Mouse (Mus musculus) activated CD4-positive, CD25-positive, alpha-beta regulatory T cell, adult 4 months (primary cell): ENCODE measurements around the gene Gcfc2. TPM values are rescaled to one million over a fixed set of nuclear protein-coding genes. Genes with fewer than 3 reads are reported as not detected.

ENCODE experiments used
- ATAC-seq: one replicate; pipeline ENCODE4 v1.8.0; 2017
- polyA plus RNA-seq, 2 experiments: library from polyadenylated mRNA; unstranded; fragments of 100-300 nt; shearing (Covaris generic); gene quantifications; one replicate each; pipeline ENCODE4 v1.2.1; 2017

The Gcfc2 gene
- 10 to 100 TPM in 1 of 2 experiments, 1 to 10 TPM in 1; 4.5 to 11.6 TPM for polyA plus RNA-seq

DNA sequence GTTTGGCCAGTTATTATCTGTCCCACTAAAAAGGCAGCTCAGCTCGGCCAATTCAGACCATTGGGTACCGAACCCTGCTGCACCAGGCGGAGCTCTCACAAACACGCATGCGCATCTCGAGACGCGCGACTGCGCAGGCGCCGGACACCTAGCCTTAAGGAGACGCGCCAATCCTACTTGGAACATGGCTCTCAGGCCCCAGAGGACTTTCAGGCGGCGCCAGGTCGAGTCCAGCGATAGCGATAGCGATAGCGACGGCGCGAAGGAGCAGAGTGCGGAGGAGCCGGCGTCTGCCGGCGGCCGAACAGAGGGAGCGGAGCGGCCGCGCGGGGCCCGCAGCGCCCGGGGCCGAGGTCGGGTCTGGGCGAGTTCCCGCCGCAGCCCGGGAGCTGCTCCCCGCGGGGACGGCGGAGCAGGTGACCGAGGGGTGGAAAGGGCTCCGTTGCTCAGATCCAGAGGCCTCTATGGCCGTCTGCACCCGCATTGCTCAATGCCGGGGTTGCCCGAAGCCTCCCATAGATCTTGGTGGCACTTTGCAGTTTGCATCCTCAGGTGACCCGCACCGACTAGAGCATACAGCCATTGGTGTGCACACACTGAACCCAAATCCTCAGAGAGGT lies at the start of gene Gcfc2:
Gene Gcfc2 (plus strand): TSS at position 147 of the 620 bp plus-strand sequence.
- ATAC-seq: peak; percentile 93

DNA sequence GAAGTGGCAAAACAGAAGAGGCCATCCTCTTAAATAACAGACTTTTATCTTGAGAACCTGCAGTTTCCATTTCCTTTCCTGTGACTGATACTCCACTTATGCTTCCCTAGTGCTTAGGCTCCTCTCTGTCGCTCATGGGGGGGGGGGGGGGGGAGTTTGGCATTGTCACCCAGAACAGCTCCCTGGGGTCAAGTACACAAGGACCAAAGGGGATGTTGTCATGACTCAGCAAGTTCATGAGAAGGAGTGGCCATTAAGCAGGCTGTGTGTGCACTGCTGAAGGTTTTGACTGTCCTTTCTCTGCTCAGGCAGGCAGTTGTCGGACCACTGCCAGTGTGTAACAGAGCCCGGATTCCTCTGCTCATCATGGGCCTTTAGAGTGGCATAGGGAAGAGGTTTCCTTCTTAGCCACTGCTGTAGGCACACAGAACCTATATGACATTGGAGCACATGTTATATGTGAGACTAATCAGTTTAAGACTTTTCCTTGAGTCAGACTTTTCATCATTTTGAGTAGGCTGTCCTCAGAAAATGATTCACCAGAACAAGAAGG lies 27.7 kb upstream of the Gcfc2 start:
- ATAC-seq: no peak

DNA sequence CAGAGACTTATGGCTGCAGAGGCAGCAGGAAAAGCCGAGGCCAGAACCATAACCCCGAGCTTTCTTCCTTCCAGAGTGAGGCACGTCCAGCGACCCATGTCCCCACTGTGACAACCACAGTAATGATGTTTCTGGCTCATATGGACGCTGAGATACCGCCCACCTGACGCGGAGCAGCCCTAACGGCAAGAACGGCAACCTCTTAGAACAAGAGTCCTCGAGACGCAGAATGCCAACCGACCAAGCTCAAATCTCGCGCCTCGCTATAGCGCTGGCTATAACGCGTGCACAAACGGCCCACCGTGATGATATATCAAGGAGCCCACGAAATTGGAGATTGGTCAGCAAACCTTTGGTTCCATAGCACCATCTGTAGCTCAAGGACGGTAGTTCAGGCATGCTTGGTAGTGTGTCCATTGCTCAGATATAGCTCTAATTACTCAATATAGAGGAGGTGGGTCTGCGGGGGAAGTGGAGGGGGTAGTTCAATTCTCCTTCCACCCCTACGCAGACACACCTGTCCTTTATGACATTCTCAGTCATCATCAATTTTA lies 13.1 kb upstream of the Gcfc2 start:
- ATAC-seq: no peak

DNA sequence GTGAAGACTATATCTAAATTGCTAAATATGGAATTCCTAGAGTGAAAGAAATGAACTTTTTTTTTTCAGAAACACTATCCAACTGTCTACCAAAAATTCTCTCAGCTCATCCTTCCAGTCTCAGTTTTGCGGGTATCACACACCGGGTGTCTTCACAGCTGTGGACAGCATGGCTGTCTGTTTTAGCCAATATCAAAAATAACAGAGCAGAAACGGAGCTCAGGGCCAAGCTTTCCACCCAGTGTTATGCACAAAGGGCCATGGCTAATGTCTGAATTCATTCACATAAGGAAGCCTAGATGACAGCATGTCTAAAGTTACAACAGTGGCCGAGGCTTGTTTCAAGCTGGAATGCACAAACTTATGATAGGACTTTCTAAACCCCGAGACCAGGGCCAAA lies 12.2 kb upstream of the Gcfc2 start:
- no peak for ATAC-seq

DNA sequence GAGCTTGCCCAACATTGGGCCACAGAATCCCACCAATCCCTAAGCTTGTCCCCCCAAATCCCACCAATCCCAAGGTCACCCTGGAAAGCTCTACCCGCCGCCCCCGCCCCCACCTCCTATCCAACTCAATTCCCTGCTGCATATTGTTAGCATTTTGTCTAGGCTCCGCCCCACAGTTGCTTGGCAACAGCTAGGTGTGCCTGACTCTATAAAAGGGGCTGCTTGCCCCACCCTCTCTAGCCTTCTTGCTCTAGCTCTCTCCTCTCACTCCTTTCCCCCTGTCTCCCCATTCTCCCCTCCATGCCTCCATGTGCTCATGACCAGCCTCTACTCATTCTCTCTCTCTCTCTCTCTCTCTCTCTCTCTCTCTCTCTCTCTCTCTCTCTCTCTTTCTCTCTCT lies 11.8 kb upstream of the Gcfc2 start:
- no peak for ATAC-seq

DNA sequence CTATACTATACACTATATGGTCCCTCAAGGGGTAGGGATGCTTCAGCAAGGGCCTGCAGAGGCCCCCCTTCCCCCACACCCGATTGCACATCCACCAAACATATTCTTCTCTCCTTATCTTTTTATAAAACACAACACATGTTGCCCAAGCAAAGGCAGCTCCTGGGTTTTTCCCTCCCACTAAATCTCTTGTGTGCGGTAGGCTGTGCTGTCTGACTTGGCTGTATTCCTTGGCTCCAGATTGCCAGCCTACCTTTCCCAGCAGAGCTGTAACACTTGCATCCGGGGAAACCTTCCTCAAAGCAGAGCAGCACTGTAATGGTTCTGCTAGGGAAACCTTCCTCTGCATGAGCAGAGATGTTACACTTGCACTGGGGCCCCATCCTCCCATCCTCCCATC lies 11.3 kb upstream of the Gcfc2 start:
- ATAC-seq: no peak

DNA sequence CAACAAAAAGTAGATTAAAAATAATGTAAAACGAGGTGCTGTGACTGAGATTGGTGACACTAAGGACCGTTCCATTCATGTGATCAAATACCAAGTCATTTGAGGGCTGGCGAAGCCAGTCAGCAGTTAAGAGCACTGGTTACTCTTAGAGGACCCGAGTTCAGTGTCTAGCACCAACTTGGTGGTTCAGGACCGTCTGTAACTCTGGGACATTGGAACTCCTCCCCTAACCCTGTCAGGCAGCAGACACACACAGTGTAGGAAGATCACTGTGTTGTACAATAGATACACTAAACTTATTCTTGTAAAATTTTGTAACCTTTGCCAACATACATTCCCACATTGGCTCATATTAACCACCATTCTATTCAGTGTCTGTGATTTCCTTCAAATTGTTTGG lies 835 bp downstream of the Gcfc2 start:
- ATAC-seq: no peak

DNA sequence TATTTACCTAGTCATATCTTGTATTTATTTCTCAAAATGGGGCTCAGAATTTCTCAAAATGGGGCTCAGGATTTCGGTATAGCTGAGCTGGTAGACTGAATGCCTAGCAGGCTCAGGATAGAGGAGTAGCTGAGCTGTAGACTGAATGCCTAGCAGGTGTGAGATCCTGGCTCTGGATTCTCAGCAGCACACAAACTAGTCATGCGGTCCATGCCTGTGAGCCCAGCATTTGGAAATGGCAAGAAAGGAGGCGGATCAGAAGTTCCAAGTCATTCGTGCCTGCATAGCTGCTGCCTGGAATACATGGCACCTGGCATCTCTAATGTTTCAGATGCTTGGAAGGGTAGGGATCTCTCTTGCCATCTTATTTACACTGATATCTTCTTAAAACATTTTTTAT lies 5.9 kb downstream of the Gcfc2 start:
- no peak for ATAC-seq

DNA sequence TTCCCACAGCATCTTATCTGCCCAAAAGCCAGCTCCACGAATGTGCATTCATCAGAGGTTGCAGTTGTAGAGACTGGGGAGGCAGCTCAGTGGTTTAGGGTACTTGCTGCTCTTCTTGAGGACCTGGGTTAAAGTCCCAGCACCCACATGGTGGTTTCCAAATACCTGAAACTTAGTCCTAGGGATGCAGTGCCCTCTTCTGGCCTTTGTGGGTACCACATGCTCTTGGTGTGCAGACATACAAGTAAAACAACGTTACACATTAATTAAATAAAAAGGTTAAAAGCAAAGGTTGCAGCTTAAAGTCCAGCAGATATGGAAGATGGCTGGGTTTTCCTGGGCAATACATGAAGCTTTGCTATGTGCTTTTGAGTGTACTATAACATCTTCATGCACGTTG lies 9.8 kb downstream of the Gcfc2 start:
- ATAC-seq: no peak

DNA sequence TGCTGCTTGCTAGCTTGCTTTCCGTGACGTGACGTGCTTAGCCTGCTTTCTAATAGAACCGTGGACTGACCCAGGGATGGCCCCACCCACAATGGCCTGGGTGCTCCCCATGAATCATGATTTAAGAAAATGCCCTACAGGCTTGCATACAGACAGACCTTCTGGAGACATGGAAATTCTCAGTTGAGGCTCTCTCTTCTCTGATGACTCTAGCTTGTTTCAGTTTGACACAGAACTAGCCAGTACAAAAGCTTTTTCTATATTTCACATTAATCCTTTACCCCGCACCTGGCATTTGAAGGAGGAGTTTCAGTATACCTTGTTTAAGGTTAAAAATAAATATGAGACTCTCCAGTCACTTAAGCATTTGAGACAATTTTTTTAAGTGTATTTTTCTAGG lies 18.2 kb downstream of the Gcfc2 start:
- no peak for ATAC-seq

DNA sequence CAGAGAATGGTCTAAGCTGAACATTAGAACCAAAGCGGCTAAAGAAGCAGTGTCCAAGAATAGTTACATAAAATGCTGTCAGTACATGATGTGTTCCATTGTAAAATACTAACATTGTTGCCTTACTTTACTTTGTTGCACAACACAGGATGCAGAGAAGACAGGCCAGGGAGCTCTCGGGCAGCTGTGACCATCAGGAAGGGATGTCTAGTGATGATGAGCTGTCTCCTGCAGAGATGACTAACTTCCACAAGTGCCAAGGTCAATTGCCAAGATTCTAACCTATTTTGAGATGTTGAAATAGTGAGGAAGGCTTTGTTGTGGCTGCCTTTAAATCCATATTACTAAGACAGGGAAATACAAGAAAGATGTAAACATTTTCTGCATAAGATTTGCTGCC lies 19.8 kb downstream of the Gcfc2 start:
- ATAC-seq: no peak

DNA sequence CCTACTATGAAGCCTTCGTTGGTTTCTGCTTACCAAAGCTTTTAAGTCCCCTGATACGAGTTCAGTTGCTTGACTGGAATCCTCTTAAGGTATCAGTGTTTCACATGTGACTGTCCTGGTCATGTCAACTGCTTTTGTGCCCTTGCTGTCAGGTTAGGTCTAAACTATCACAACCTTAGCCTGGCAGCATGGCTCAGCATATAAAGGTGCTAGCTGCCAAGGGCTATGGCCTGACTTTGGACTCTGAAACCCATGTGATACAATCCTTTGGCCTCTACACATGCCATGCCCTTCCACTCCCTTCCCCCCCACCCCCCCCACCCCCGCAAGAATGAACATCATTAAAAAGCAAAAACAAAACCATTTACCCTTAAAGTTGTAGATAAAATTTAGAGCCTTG lies 21.0 kb downstream of the Gcfc2 start:
- no peak for ATAC-seq

DNA sequence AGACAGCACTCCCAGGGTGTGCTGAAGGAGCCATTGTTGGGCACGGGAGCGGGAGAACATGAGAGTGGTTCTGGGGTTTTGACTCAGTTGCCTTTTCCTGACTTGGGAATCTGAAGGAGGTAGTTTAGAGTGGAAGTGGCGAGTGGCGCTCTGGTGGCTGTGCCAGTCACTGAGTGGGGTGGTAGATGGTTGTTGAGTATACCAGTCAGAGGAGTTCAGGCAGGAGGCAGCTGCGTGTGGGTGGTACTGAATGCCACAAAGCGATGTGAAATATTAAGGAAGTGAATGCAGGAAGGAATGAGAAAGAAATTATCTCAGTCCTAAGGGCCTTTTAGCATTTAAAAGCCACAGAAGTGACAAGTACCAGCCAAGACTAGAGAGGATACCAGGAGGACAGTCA lies 23.4 kb downstream of the Gcfc2 start:
- ATAC-seq: no peak

DNA sequence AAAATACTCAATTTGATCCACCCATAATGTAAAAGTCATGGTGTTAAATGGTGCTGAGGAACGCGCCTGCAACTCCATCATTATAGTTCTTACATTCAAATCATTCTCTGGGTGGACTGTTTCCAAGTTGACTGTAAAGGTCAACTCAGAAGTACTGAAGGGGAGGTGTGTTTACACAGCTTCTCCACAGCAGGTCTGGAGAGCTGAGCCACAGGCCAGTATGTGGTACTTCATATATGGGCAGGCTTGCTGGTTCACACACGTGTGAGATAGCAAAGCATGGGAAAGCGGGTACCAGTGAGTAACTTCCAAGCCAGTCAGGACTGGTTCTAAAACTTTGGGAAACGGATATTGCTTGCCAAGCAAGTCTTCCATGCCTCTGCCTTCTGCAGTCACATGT lies 31.7 kb downstream of the Gcfc2 start:
- no peak for ATAC-seq

DNA sequence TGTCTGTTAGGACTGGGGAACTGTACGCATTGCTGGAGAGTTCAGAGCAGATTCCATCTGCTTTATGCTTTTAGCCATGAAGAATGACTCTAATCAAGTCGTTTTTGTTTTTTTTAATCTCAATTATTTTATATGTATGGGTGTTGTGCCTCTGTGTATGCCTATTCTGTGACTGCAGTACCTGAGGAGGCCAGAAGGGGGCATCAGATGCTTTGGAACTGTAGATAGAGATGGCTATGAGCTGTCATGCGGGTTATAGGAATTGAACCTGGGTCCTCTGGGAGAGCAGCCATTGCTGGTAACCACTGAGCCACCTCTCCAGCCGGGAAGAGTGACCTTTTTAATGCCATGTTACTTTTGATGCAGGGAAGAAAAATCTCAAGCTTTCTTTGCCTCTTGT lies 32.9 kb downstream of the Gcfc2 start:
- no peak for ATAC-seq

DNA sequence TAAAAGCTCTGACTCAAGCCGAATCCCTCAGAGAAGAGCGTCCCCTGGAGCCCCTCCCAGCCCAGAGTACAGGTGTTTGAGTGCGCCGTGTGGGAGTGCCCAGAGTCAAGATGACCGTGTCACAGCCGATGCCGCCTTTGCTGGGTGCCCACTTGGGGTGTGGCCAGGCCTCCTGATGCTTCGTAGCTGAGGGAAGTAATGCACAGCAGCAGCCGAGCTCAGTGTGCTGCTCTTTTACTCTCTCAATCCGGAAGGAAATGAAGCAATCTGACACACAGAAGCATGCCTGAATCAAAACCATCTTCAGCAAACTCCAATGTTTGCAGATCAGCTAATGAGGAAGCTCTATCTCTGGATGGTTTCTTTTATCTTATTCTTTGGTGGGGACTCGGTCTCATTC lies 34.5 kb downstream of the Gcfc2 start:
- ATAC-seq: no peak

DNA sequence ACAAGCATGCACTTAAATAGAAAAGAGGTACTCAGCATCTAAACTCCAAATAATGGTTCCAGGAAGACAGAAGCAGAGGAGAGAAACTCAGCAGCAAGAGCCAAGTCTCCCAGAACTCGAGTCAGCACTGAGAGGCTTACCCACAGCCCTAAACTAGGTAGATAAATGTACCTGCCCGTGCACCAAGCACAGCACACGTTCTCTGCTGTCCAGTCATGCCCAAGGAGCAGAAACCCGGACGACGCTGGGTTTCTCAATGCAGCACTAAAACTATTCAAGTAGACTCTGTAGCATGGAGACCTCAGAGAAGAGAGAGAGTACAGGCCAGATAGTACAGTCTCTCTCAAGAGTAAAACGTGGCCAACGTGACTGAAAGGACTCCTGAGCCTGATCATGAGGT lies 36.4 kb downstream of the Gcfc2 start:
- ATAC-seq: no peak

DNA sequence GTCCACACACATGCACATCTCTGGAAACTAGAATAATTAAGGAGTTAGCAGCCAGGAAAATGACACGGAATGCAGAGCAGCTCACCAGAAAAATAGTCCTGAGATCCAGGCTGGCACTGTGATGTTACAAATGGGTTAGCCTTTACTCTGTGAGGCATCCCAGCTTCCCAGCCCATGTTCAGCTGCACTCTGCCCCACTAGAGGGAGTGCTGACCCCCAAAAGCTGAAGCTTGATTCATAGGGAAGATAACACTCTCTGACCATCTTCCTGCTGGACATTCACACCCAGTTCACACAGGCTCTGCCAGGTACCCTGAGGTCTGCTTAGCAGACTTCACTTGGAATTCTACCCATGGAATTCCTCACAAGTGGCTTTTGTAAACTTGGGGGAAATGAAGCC lies 36.8 kb downstream of the Gcfc2 start:
- ATAC-seq: no peak

DNA sequence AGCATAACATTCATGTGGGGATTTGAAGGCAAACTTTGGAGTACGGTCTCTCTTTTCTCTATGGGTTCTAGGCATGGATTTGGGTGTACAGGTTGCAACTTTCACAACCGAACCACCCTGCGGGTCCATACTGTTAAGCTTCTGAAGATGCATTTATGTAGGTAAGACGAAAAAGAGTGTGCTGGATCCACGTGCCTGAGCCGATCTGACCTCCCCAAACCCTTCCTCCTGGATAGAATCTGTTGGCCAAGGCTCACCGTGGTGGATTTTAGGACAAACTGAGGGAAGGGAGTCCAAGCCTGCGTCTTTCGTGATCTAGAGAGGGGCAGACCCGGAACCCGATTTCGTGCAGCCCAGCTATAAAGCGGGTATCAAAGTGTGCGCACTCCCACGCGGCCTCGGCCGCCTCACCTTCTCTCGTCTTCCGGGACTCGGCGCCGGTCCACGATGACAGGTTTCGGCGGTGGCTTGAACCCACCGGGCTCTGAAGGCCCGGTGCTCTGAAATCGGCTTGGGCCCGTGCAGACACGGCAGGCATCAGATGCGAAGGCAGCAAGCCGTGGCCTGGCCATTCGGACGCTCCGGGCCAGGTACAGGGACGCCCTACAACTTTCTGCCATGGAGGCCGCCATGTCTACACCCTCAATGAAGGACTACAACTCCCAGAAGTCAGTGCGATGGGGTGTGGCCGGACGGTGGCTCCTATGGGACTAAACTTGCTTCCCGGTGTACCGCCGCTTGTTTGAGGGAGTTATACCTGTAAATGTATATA lies 42.0 kb downstream of the Gcfc2 start, which contains the start of gene Mrpl19:
Gene Mrpl19 (minus strand): TSS at position 663 of the 772 bp plus-strand sequence.
- peak; percentile 98 for ATAC-seq

DNA sequence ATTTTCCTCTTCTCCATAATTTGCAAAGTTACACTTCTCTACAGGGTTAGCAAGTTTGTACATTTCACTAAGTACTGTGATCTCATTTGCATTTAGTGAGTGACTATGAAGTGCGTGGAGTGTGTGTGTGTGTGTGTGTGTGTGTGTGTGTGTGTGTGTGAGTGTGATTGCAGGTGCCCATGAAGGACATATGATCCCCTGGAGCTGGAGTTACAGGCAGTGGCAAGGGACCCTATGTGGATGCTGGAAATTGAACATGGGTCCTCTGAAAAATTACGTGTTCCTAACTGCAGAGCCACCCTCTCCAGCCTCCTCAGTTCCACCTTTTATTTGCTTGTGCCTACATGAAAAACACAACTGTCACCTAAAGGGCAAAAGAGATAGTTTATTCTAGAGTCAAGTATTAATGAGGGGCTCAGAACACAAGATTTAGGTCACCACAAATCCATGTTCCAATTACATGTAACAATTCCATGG lies 42.6 kb downstream of the Gcfc2 start:
- peak; percentile 30 for ATAC-seq

DNA sequence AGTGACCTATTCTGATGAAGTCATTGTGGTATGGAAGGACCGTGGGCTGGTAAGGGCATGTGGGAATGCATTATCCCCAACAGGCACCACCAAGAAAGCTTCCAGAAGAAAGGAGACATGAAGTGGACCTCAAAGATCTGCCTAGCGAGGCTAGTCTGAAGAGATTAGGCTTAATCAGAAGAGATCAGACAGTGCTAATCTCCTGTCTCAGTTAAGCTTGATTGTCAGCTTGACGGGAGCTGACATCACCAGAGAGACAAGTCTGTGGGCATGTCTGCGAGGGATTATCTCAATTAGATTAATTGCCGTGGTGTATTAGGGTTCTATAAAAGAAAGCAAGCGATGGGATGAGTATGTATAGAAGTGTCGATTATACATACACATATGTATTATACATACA lies 47.7 kb downstream of the Gcfc2 start:
- no peak for ATAC-seq

DNA sequence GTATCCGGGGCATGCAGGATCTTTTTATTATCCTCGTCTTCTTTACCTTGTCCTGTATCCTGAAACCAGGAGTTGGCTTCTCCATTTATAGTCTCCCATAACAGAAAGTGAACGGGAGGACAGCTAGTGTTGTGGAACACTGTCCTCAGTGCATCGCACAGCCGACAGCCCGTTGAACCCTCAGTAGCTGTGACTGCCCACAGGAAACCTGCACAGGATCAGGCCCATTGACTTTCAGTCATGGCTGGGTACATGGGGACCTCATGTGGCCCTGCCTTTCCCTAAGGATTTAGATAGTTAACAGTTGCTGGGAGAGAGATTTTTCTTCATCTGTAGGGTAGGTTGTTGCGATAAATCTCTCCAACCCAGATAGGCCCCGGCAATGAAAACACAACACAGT lies 49.1 kb downstream of the Gcfc2 start:
- ATAC-seq: no peak

DNA sequence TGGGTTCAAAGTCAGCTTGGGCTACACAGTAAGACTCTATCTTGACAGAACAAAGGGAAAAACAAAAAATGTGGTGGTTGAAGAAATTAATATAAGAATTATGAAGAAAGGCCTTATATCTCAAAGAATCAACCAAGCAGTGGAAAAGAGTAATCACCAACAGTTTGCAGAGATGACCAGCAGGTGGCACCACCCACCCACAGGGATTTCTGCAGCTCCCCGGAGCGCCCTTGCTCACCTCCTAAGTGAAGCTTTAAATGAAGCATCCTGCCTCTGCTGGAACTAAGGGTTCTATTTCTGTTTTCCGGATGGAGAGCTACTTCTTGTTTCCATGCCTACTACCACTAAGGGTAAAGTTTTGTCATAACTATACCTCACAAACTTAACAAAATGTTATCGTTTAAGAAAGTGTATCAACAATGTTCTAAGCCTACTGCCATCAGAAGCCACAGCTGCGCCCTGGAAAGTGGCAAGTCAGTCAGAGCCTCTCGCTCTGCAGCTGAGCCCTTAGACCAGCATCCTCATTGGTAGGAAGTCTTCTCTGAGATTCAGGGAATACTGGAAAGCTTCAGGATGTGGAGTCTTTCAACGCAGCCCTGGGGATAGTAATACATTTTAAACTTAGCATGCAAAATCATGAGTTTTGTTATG lies 52.6 kb downstream of the Gcfc2 start:
- peak; percentile 68 for ATAC-seq
